Mouse (Mus musculus) c-Kit-positive CD71-positive TER-119-positive erythroid progenitor cells, embryonic 14.5 days (primary cell): ENCODE results near the gene Slc25a10.
A peak's percentile ranks its signal among the peaks of the same experiment; 100 is the strongest.
"Not testable (repeated sequence)": the region's sequence is repeated elsewhere in the genome, so short reads cannot be mapped to it uniquely, and the experiment has no call there.

Source experiments
- DNase-seq: peaks from one replicate; pipeline ENCODE4 v3.0.0-alpha.2; 2013; ENCODE audit warnings: low spot score

Slc25a10 gene

DNA sequence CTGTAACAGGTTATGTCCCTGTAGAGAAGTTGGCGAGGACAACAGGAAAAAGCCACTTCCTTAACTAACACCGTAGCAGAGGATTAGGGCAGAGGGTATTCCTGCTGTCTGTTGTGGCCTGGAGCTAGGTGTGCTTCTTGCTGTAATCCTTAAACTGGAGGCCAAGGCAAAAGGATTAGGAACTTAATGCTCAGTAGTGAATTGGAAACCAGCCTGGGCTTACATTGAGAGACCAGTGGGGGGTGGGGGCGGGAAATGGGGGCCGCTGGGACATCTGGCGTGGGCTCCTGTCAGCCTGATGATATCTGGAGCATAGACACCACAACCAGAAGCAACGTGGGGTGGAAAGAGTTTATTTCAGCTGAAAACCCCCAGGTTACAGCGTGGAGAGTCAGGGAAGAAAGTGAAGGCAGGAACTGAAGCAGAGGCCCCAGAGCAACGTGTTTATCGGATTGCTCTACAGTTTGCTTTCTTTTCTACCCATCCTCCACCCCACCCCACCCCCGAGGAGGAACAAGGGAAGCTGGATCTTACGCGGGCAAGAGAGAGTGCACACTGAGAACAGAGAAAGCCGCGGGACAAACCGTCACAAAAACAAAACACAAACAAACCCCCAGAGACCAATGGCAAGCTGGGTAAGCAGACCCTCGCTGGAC lies 18.9 kb downstream of the Slc25a10 start:
- no peak for DNase-seq

DNA sequence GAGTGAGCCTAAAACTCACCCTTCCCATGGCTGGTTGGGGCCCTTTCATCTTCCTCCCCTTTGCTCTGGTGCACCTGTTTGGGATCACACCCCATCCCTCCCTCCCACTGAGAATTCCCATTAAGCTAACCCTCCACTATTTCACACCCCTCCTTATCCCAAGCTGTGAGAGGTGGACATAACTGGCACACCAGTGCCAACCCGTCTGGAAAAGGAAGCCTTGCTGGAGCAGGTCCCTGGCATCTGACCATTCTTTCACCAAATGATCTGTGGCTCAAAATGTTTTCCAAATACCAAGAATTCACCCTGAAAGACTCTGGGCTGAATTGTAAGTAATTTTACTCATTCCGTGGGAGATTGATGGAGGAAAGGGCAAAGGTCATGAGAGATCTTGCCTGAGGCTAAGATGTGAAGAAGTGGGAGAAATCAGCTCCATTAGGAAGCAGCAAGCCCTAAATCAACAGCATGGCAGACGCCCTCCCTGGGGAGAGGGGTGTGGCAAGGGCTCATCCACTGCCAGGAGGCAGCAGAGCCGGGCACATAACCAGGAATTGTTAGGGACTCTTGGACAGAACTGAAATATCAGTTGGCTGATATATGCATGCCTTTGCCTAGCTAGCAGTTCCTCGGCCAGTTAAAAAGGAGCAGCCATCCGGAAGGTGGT lies 21.3 kb downstream of the Slc25a10 start:
- no peak for DNase-seq

DNA sequence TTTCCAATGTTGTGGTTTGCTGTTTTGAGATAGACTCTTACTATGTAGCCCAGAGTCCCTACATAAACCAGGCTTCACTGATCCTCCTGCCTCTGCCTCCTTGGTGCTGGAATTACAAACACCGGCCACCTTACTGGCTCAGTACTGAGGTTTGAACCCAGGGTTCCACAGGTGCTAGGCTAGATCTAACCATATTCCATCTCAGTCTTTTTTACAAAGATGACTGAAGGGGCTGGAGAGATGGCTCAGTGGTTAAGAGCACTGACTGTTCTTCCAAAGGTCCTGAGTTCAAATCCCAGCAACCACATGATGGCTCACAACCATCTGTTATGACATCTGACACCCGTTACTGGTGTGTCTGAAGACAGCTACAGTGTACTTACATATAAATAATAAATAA lies 22.6 kb downstream of the Slc25a10 start:
- DNase-seq = not testable (repeated sequence)

DNA sequence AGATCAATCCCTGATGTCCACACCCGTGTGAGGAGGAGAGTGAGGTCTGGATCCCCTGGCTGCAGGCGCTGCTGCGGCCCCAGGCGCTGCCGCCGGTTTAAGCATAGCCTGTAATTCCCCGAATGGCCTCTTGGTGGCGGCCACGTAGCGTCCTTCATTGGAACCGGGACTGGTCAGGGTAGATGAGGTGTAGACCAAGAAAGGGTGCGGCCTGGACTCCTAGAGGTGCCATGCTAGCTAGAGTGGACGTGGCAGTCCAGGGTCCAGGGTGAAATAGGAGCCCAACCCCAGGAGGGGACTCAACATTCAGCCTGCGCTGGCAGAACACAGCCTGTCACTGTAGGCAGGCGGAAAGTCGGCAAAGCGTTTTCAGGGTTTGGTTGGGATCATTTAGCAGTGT lies 24.0 kb downstream of the Slc25a10 start:
- peak; percentile 73 for DNase-seq

DNA sequence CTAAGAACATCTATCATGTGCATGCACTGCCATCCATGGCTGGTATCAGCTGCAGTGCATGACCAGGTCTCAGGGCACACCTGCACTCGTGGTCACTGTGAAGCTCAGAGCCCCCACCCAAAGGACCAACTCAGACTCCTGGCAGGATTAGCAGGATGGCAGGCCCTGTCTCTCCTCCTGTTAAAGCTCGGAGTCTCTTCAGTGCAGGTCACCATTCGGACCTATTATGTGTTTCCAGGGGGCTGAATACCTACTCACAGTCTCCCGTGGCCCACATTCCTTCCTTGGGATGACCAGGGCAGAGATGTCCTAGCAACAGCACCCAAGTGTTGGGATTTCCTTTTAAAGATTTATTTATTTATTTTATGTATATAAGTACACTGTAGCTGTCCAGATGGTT lies 25.5 kb downstream of the Slc25a10 start:
- DNase-seq = no peak

DNA sequence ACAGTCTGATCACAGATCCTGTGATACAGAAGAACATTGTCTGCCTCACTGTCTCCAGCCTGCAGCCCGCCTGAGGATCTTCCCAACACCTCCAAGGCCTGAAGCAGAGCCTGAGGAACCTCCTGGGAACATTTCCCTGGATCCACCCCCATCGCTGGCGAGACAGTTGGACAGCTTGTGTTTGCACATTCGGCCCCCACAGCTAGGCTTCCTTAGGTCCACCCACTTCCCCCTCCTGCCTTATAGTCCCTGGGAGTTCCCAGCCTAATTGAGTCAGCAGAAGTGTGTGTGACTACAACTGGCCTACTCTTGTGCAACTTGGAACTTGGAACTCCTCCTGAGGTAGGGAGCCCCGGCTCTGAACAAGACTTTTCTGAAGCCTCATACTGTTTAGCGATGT lies 26.4 kb downstream of the Slc25a10 start:
- no peak for DNase-seq

DNA sequence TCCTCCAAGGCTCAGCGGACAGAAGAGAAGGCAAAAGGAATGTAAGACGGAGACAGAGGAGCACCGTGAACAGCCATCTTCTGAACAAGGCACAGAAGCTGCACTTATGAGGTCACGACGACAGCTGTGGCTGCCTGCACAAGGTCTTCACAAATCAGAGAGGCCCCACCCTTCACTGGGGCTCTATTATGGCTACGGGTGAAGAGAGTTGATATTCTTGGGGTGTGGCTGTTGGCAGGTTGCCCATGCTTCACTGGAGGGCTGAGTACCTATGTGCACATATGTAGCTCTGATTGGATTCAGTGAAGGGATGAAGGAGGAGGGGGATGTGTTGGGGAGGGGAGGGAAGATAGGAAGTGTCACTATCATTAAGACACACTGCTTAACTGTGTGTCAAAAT lies 26.9 kb downstream of the Slc25a10 start:
- peak; percentile 73 for DNase-seq

DNA sequence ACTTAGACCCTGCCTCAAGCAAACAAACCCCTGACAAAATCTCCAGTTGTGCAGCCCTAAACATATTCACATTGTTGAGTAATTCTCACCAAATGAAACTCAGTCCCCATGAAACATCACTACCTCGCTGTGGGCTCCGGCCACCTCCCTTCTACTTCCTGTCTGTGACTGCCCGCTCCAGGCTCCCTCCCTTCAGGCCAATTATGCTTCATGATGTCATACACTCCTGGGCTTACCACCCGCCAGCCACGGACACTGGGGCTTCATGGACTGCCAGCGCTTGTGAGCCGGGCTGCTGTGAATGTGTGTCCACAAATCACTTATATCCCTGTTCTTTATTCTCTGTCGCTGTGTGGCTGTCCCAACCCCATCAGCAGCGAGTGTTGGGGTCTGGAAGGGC lies 28.1 kb downstream of the Slc25a10 start:
- no peak for DNase-seq

DNA sequence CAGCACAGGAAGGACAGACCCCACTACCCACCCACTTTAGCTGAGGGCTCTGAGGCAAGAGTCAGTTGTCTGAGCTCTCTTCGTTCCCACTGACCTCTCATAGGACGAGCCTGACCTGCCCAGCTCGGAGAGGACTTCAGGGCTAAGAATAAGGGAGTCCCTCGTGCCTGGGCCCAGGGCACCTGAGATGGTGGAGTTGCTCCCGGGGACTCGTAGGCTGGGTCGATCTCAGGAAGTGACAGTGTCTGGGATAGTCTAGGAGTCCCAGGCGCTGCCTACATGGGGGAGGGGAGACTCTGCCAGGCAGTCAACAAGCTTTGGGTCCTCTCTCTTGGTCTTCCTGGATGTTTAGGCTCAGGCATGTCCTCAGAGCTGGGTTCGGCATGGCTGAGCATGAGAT lies 28.9 kb downstream of the Slc25a10 start:
- no peak for DNase-seq

DNA sequence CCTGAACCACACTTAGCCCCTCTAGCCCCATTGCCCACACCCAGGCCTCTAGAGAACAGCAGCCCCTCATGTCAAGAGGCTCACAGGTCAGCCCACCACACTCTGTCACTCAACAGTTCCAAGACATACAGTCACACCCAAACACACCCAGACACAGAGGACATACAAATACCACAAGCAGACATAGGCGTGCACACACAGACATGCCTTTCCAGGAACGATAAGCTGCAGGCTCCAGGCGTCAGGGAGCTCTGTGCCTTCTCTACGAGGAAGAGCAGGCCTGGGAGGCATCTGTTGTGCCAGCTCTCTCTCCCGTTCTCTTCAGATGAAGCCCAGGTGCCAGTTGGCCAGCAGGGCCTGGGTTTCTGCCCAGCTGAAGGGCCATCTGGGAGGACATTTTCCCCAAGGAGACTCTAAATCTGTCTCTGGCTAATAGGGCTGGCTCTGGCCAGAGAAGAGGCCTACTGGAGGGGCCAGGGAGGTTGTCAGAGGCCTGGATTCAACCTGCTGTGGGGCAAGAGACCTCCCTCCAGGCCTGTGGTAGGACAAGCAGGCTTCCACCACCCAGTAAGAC lies 29.4 kb downstream of the Slc25a10 start:
- peak; percentile 50 for DNase-seq

DNA sequence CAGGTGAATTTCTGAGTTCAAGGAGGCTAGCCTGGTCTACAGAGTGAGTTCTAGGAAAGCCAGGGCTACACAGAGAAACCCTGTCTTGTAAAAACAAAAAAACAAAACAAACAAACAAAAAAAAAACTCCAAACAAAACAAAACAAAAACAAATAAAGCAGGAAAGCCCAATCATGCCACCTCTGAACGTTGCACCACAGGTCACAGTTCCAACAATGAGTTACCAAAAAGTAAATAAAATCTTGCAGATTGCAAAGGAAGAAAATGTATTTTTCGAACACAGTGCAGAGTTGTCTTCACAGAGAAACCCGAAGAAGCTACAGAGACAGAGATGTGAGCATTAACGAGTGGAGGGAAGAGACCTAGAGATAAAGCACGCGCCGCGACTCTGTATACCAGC lies 30.9 kb downstream of the Slc25a10 start:
- DNase-seq = no peak

DNA sequence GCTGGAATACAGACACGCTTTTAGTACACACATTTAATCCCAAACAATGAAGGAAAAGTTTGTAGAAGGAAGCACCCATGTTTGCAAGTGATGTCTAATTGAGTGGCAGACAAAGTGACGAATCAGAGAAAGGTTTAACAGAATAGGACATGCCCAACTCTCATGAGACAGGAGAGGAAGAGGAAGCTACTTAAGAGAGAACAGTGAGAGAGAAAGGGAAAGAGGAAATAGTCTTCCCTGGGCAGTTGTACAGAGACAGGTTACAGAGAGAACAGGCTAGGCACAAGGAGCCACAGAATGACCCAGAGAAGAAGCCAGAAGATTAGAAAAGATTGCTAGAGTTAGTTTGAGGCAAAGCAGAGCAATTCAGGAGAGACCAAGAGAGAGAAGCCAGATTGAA lies 34.3 kb downstream of the Slc25a10 start:
- DNase-seq = no peak

DNA sequence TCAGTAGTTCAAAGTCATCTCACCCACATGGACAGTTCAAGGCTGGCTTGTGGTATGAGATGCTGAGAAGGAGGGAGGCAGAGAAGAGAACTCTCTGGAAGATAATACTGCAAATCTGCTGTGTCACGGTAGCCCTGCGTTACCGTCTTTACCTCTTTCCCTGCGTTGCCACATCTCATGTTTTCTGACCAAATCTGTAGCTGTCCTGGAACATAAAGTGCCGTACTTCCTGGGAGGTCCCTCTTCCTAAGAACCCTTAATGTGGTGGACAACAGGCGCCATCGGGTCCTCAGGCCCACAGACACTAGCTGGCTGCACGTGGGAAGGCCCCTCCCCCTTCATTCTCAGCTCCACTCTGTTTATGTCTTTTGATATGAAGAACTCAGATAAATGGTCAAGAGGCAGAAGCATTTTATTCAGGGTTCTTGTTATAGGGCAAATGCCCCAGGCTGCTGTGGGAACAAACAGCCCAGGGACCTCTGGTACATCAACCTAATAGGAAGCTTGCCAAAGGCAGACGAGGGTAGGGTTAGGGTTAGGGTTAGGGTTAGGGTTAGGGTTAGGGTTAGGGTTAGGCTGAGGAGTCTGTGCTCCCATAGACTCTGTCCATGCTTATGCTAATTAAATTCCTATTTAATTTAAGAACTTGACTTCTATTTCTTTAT lies 36.2 kb downstream of the Slc25a10 start:
- no peak for DNase-seq

DNA sequence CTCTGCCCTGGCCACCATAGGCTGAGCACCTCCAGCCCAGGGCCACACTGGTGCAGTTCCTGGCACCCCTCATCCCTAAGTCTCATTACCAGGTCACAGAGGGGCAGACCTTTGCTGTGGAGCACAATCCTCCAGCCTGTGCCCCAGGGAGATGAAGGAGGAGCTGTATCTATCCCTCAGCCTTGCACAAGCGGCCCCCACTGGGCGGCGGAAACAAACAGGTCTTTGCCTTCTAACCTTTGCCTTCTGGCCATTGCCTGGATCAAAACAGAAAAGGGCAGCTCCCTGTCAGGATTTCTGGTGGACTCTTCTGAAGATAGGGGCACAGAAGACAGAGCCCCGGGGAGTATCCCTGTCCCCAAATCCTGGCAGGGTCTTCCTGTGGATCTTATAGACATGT lies 37.3 kb downstream of the Slc25a10 start:
- no peak for DNase-seq

DNA sequence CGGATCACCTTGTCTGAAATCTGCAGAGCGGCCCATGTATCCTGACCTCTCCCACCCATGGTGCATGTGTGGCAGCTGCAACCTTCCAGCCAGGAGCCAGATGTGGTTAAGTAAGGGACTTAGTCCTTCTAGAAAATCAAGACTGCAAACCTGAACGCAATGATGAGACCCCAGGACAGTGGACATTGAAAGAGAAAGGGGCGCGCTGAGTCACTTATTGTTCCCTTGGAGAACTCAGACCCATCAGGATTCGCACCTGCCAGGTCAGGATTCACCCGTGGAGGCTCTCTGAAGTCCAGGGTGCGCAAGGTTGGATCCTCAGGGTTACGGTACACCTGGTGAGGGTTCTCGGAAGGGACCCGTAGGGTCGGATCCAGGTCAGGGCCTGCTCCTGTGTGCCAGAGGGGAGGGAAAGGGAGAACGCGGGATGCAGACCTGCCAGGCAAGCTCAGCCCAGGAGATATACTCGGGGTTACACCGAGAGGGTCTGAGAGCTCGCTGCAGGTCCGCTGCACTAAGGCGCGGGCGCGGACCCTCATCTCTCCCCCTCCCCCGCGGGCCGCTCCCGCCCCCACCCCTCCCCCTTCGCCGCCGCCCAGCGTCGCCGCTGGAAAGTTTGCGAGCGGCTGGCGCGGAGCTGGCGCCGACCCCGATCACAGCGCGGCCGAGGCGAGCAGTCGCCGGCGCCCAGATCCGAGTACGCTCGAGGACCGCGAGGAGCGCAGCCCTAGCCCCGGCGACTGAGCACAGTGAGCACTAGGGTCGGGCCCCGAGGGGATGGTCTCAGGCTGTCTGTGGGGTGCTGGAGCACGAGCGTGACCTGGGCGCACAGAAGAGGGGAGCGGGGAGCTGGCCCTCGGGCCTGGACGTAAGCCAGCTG lies 38.7 kb downstream of the Slc25a10 start, which contains the start of gene Gcgr:
TSS of gene Gcgr (plus strand) at position 615 of the 880 bp plus-strand sequence.
- DNase-seq = no peak

DNA sequence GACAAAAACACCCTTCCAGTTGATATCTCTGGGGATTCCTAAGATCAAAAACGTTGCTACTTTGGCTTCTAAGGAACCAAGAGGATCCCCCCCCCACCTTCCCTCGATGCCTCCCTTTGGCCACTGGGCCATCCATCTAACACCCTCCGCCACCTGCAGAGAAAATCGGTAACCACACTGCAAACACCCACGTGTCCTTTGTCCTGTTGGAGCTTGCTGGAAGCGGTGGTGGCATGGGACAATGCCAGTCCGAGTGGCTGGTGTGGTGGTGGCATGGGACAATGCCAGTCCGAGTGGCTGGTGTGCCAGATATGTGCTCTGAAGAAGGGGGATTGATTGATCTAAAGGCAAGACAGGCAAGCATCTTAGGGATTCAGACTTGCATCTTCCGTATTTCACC lies 40.0 kb downstream of the Slc25a10 start:
- DNase-seq = no peak

DNA sequence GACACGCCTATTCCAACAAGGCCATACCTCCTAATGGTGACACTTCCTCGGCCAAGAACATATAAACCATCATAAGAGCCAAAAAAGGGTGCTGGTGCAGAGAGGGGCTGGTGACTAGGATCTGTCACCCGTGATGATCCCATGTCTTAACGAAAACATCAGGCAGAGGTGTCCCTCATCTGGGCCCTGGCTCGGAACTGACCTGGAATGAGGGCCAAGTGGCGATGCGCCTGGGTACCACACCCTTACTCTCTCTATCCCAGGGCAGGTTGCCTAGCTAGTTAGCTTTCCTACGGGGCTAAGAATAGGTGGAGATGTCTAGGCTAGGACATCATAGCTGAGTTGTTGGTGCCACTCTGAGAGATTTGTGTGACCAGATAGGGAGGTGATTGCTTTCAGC lies 42.5 kb downstream of the Slc25a10 start:
- no peak for DNase-seq

DNA sequence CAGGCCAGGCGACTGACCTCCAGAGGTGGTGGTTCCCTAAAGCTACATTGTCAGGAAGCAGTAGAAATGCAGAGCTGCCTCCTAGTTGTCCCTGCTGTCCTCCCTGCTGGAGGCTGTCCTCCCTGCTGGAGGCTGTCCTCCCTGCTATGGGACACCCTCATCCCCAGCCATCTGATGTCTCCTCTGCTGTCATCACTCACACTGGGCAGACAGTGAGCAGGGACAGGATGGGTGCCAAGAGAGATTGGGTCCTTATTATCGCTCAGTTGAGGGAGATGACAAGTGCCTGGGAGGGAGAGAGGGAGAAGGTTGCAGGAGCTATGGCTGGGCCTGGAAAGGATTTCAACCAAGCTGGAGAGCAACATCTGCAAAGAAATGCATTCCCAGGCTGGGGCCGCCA lies 43.5 kb downstream of the Slc25a10 start:
- no peak for DNase-seq

DNA sequence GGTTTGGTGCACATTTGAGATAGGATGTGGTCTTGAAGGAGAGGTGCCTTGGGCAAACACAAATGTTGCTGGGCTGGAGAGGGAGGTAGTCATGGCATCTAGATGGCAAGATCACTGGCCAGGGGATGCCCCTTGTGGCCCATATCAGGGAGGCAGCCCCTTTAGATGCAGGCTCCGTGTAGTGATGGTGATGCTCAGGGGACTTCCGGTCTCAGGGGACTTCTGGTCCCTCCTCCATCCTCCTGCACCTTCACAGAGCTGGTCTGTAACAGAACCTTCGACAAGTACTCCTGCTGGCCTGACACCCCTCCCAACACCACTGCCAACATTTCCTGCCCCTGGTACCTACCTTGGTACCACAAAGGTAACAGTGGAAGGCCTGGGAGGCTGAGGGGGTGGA lies 44.2 kb downstream of the Slc25a10 start:
- DNase-seq = no peak

DNA sequence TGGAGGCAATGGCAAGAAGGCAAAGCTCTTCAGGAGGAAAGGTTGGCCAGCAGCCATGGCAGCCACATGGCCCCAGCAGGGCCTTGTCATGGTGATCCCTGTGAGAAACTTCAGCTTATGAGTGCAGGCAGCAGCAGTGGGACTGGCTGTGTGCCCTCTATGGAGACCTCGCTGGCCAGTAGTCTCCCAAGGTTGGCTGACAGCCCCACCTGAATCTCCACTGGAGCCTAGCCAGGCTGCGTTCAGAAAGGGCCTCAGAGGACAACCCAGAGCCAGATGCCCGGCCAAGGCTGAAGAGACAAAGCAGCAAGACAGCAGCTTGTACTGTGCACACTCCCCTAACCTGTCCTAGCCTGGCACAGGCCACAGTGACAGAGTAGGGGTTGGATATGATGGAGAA lies 46.8 kb downstream of the Slc25a10 start:
- DNase-seq = no peak

DNA sequence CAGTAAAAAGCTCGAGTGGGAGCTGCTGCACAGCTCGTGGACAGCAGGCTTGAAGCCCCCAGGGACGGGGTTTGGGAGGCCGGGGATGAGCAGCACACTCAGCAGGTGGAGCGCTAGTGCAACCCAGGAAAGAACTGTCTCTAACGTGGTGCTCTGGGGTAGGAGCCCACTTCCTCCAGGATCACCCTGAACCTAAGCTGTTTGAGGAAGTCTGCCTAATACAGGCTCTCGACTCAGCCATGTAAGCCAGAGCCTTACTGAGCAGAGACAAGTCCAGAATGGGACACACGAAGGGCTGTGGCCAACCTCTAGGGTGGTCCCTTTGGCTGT lies 47.3 kb downstream of the Slc25a10 start:
- DNase-seq = no peak

DNA sequence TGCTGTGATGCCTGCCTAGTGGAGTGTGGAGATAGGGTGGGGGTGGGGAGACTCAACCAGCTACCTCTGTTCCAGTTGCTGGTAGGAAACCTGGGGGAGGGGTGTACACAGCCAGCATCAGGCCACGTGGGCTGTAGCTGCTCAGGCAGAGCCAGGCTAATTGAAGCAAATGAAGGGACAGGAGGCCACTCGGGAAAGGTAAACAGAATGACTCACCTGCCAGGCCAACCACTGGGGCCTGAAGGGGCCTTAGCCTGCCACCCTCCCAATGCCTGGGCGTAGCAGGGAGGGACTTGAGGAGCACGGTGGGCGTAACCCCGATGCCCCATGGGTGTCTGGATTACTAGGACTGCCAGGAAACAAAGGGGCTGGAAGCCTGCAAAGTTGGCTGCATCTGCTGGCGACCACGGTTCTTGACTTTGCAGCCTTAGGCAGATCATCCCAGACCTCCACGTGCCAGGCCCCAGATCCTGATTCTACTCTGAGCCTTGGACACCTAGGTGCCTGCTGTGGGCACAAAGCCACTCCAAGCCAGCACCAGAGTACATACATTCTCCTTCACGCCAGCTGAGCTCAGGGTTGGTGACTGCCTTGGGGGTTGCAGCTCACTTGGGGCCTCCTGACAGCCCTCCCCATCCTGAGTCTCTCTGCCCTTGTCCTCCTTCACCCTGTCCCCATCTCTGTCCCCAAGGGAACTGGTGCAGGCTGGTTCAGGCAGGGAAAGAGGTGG lies 47.8 kb downstream of the Slc25a10 start:
- no peak for DNase-seq
